Mouse (Mus musculus) A20 (cell line): Measurements from ENCODE around the gene Asic3.

Experiments
- DNase-seq: peaks from one replicate; pipeline ENCODE4 v3.0.0-alpha.2; 2011; ENCODE audit warnings: low read depth, low spot score

Asic3 gene

GRCm38 (mm10) chr5:24423129-24424003, 10.2 kb downstream of the Asic3 start, which contains the start of the genes Cdk5 and Slc4a2:
TSS of gene Cdk5 (minus strand) at chr5:24423530.
TSS of gene Slc4a2 (plus strand) at chr5:24423837.
- peak; percentile 99 for DNase-seq

GRCm38 (mm10) chr5:24424004-24424781, 11.0 kb downstream of the Asic3 start:
- peak; percentile 62 for DNase-seq

GRCm38 (mm10) chr5:24424861-24425411, 11.7 kb downstream of the Asic3 start:
- peak; percentile 93 for DNase-seq

- peak; percentile 81 for DNase-seq
Observed at GRCm38 (mm10) chr5:24425421-24426036, 12.3 kb downstream of the Asic3 start.

GRCm38 (mm10) chr5:24426037-24426432, 12.8 kb downstream of the Asic3 start:
- DNase-seq = peak; percentile 22

GRCm38 (mm10) chr5:24426556-24427284, 13.5 kb downstream of the Asic3 start:
- DNase-seq = no peak

- DNase-seq = no peak
Observed at GRCm38 (mm10) chr5:24427285-24427633, 14.1 kb downstream of the Asic3 start.

GRCm38 (mm10) chr5:24427981-24428402, 14.8 kb downstream of the Asic3 start:
- DNase-seq = no peak

- no peak for DNase-seq
Observed at GRCm38 (mm10) chr5:24428596-24428995, 15.4 kb downstream of the Asic3 start.

GRCm38 (mm10) chr5:24433993-24434392, 20.8 kb downstream of the Asic3 start:
- DNase-seq = no peak

GRCm38 (mm10) chr5:24441187-24441586, 28.0 kb downstream of the Asic3 start:
- DNase-seq = no peak

- no peak for DNase-seq
Observed at GRCm38 (mm10) chr5:24442029-24442428, 28.8 kb downstream of the Asic3 start.

- no peak for DNase-seq
Observed at GRCm38 (mm10) chr5:24443204-24443603, 30.0 kb downstream of the Asic3 start.

- no peak for DNase-seq
Observed at GRCm38 (mm10) chr5:24443927-24444326, 30.7 kb downstream of the Asic3 start.

- peak; percentile 94 for DNase-seq
Observed at GRCm38 (mm10) chr5:24444746-24445427, 31.7 kb downstream of the Asic3 start, which contains the start of gene Fastk. TSS of gene Fastk (minus strand) at chr5:24445287.

GRCm38 (mm10) chr5:24445428-24446080, 32.4 kb downstream of the Asic3 start:
- no peak for DNase-seq

GRCm38 (mm10) chr5:24446630-24447029, 33.4 kb downstream of the Asic3 start:
- DNase-seq = no peak

GRCm38 (mm10) chr5:24447624-24448298, 34.6 kb downstream of the Asic3 start, which contains the start of gene Tmub1:
TSS of gene Tmub1 (minus strand) at chr5:24447854.
- DNase-seq = peak; percentile 96
